Mouse (Mus musculus): ENCODE data around the gene Atoh8.

The Atoh8 gene

GRCm38 (mm10) chr6:72225686-72226085 lies 9.7 kb downstream of the Atoh8 start:
- no peak for DNase-seq (ENCODE audit: low spot score)

- DNase-seq (ENCODE audit: low spot score), result no peak
Measured at GRCm38 (mm10) chr6:72223892-72224291, 11.5 kb downstream of the Atoh8 start.

DNA sequence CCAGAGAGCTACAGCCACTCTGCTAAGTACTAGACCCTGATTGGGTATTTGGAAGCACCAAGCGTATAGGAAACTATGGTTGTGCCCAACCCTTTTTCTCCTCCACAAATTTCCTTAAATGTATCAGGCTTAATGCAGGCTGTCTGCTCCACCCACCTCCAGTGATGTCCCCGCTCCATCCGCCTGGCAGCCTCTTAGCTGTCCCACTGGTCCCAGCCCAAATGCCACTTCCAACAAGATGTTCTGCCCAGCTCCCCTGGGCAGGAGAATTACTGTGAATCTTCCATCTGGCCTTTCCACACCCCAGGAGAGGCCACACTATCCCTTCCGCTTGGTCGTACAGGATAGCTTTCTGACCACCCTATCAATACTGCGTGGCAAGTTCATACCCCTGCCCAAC lies 12.5 kb downstream of the Atoh8 start:
- DNase-seq (ENCODE audit: low spot score), result no peak

DNA sequence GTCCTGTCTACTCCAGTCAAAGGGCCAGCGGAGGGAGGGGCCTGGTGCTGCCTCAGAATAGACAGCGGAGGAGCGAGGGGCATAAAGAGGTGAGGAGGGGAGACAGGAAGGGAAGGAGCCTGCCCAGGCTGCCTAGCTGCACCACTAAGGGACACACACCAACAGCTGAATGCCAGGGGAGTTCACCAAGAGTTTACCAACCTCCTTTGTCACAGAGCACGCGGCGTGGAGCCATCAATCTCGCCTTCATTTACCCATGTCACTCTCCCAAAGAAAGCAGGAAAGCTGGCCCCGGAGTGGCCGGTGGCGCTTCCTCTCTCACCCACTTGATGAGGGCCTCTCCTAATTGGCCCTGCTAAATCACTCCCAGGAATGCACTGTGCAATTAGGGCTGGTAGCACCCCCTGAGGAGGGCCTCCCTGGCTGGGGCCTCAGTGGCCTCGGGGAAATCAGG lies 13.1 kb downstream of the Atoh8 start:
- DNase-seq (ENCODE audit: low spot score), result no peak

GRCm38 (mm10) chr6:72221271-72221670 lies 14.1 kb downstream of the Atoh8 start:
- no peak for DNase-seq (ENCODE audit: low spot score)

- no peak for DNase-seq (ENCODE audit: low spot score)
Measured at GRCm38 (mm10) chr6:72219549-72219948, 15.8 kb downstream of the Atoh8 start.

DNA sequence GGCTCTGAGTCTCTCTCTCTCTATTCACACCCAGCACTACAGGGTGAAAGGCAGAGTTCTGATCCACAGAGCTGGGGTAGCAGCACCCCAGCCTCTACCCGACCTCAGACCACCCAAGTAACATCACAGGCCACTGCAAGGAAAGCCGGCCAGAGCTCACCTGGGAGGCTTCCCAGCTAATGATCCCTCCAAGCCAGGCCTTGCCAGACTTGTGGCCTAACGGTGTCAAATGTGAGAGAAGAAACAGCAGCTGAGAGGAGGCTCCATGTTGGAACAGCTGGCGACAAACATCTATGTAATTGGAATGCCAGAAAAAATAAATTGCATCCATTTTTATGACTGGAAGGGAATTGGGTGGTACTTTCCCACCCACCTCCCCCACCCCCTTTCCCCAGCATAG lies 17.1 kb downstream of the Atoh8 start:
- no peak for DNase-seq (ENCODE audit: low spot score)

DNA sequence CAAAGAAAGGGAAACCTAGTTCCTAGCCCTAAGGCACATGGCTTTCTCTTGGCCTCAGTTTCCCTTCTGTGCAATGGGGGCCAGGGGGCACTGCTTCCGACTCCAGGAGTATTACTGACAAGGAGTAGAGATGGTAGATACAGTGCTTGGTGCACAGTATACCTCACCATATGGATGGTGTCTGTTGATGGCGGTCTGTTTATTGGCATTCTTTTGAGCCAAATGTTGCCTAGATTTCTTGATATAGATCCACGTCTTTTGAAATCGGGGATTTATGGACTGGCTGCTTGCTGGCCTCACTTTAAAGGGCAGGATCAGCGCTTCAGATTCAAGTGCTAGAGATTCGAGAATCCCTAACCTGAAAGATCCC lies 18.0 kb downstream of the Atoh8 start:
- DNase-seq (ENCODE audit: low spot score), result no peak

- DNase-seq (ENCODE audit: low spot score), result peak; percentile 98
Measured at GRCm38 (mm10) chr6:72216681-72217414, 18.5 kb downstream of the Atoh8 start.

DNA sequence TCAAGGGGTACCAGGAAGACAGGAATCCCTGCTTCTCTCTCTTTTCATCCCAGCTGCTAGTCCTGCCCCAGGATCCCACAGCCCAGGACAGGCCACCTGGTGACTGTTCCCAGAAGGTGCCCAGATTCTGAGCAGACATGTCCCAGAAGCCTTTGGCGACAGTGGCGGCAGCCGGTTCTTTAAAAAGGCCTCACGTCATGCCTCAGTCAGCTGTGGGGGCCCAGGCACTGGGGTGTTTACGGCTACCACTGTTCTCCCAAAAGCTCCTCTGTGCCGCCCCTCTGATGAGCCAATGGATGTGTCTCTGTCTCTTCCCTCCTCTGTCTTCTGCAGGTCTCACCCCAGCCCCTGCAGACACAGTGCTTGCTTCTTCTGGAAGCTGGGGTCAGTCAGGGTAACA lies 19.8 kb downstream of the Atoh8 start:
- no peak for DNase-seq (ENCODE audit: low spot score)

DNA sequence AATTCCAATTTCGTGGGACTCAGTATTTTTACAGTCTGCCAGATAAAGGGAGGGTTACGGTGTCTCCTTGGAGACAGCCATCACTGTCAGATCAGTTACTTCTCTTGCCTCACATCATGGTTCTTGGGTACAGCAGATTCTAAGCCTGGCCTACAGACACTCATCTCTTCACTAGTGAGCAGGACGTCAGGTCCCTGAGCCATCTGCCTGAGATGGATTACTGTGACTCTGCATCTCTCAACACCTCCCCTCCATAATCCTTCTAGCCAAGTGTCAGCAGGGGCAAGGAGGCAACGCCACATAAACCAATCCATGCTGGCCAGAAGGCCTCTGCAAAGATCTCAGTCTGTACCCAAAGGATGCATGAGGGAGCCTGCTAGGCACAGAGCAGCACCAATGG lies 24.0 kb downstream of the Atoh8 start:
- DNase-seq (ENCODE audit: low spot score), result no peak

GRCm38 (mm10) chr6:72210823-72211222 lies 24.6 kb downstream of the Atoh8 start:
- peak; percentile 30 for DNase-seq (ENCODE audit: low spot score)

DNA sequence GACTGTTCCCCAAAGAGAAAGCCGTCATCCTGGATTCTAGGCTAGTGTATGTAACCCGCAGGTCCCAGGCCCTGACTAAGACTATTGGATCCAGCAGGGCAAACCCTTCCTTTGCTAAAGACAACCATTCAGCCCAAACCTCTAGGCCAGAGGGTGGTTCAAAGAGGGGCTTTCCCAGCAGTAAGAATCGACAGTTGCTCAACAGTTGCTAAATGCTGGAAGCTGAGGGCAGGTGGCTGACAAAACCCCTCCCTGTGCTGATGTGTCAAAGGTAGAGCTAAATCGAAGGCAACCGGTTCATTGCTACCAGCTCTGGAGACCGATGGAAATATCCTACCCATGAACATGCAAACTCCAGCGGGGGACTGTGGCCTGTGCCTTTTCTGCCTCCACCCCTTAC lies 25.6 kb downstream of the Atoh8 start:
- no peak for DNase-seq (ENCODE audit: low spot score)

GRCm38 (mm10) chr6:72208406-72209045 lies 26.9 kb downstream of the Atoh8 start:
- DNase-seq (ENCODE audit: low spot score), result no peak

DNA sequence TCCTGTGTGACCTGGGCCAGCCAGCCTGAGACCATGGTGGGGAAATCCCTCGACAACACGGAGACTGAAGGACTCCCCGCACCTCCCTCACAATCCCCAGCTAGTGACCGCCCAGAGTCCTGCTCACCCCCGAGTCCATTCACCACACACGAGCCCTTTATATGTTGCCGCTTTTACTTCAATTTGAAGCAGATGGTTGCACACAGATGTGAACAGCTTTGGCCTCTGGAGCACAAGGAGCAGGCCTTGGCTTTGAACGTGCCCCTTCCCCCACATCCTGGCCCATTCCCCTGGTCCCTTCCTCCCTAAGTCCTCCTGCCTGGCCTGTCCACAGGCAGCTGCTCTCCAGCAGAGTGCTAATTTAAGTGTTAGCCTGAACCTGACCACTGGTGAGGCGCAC lies 29.4 kb downstream of the Atoh8 start:
- no peak for DNase-seq (ENCODE audit: low spot score)

GRCm38 (mm10) chr6:72204858-72205257 lies 30.5 kb downstream of the Atoh8 start:
- no peak for DNase-seq (ENCODE audit: low spot score)

- no peak for DNase-seq (ENCODE audit: low spot score)
Measured at GRCm38 (mm10) chr6:72203279-72203678, 32.1 kb downstream of the Atoh8 start.

DNA sequence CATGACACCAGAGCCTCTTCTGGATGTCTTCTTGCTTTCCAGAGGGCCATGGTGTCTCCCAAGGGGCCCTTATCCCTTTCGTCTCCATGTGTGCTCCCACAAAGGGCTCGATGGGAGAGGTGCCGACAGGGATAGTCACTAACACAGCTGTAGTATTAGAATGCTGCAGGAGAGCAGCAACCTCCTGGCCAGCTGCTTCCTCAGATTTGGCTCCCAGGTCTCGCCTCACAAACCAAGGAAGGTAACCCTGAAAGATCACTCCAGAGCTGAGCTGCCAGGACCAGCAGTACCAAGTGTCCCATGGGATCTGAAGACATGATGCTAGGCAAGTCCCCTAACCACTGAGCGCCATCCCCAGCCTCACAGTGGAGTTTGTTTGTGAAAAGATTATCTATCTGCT lies 32.6 kb downstream of the Atoh8 start:
- DNase-seq (ENCODE audit: low spot score), result no peak

DNA sequence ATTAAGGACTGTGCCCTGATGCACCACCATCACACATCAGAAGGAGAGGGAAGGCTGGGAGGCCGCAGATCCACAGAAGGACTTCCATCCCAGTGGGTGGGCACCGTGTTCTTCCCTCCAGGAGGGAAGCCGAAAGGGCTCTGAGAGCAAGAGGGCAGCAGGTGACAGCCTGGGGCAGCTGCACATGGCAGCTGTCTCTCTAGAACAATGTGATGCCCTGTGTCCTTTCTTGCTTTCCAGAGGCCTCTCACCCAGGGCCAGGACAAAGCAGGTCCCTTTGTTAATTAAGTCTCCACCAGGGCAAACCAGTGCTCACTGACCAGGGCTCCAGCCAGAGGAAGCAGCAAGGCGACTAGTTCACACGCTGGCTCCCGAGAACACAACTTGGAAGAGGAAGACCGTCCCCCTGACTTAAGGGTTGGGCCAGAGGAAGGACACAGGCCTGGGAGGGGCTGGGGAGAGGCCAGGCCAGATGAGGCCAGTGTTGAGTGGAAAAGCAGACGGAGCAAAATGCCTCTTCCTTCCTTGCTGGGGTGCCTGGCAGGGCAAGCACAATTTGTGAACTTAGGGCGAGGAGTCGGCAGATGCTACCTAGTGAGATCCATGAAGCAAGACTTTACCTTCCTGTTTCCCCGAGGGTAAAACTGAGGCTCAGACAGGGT lies 34.7 kb downstream of the Atoh8 start:
- DNase-seq (ENCODE audit: low spot score), result peak; percentile 40

GRCm38 (mm10) chr6:72197515-72197914 lies 37.9 kb downstream of the Atoh8 start:
- no peak for DNase-seq (ENCODE audit: low spot score)

DNA sequence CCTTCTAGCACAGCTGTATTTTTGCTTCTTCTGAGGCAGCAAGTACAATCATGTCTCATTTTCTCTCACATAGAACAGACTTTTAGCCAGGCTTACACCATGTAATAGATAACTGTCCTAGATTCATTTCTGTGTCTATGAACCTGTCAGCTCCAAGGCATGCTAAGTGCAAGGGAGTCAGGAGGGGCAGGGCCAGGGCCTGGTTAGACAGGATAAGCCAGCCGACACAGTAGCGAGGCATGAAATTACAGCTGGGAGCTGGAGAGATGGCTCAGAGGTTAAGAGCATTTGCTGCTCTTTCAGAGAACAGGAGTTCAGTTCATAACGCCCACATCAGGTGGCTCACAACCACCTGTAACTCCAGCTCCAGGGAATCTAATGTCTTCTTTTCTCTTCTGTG lies 38.7 kb downstream of the Atoh8 start:
- DNase-seq (ENCODE audit: low spot score), result no peak

- no peak for DNase-seq (ENCODE audit: low spot score)
Measured at GRCm38 (mm10) chr6:72190577-72190976, 44.8 kb downstream of the Atoh8 start.

- no peak for DNase-seq (ENCODE audit: low spot score)
Measured at GRCm38 (mm10) chr6:72190120-72190519, 45.3 kb downstream of the Atoh8 start.

Measured in urinary bladder, postnatal 14 days (tissue).